Mouse (Mus musculus): ENCODE data around the gene Evl. TPM values are rescaled to one million over a fixed set of nuclear protein-coding genes. Genes with fewer than 3 reads are reported as not detected.
A peak's percentile ranks its signal among the peaks of the same experiment; 100 is the strongest.
"Not testable (repeated sequence)": the region's sequence is repeated elsewhere in the genome, so short reads cannot be mapped to it uniquely, and the experiment has no call there.

Gene Evl
- polyA plus RNA-seq, 1 experiment from 2014 or later, result 60.2 TPM

- no peaks in the 10 kb centered on the region for H3K36me3 ChIP-seq (replicated peaks)
- no peak overlapping the region for H3K27ac ChIP-seq (replicated peaks)
- WGBS, result 91% methylated on average over 6 of the region's 6 CpGs
- H3K9me3 ChIP-seq, result no peaks in the 10 kb centered on the region
- H3K27me3 ChIP-seq (replicated peaks; ENCODE audit: low read depth, poor library complexity, severe bottlenecking), result no peaks in the 10 kb centered on the region
- no peak for DNase-seq (ENCODE audit: low spot score)
- no peak overlapping the region for H3K4me3 ChIP-seq
- no peaks in the 10 kb centered on the region for H3K4me1 ChIP-seq
Measured at GRCm38 (mm10) chr12:108709964-108710765, 155.6 kb downstream of the Evl start.

GRCm38 (mm10) chr12:108710861-108711615 lies 156.5 kb downstream of the Evl start:
- WGBS, result 85% methylated on average over 9 of the region's 9 CpGs
- no peak for DNase-seq (ENCODE audit: low spot score)
- no peaks in the 10 kb centered on the region for H3K36me3 ChIP-seq (replicated peaks)
- H3K27me3 ChIP-seq (replicated peaks; ENCODE audit: low read depth, poor library complexity, severe bottlenecking), result no peaks in the 10 kb centered on the region
- H3K4me3 ChIP-seq, result no peak overlapping the region
- H3K27ac ChIP-seq (replicated peaks), result no peak overlapping the region
- no peaks in the 10 kb centered on the region for H3K4me1 ChIP-seq
- H3K9me3 ChIP-seq, result no peaks in the 10 kb centered on the region

- no peak overlapping the region for H3K27ac ChIP-seq (replicated peaks)
- no peak overlapping the region for H3K4me3 ChIP-seq
- H3K9me3 ChIP-seq, result no peaks in the 10 kb centered on the region
- DNase-seq (ENCODE audit: low spot score), result no peak
- H3K27me3 ChIP-seq (replicated peaks; ENCODE audit: low read depth, poor library complexity, severe bottlenecking), result no peaks in the 10 kb centered on the region
- WGBS, result 79% methylated on average over 4 of the region's 4 CpGs
- H3K4me1 ChIP-seq, result no peaks in the 10 kb centered on the region
- no peaks in the 10 kb centered on the region for H3K36me3 ChIP-seq (replicated peaks)
Measured at GRCm38 (mm10) chr12:108712481-108712880, 158.0 kb downstream of the Evl start.

GRCm38 (mm10) chr12:108713972-108714371 lies 159.5 kb downstream of the Evl start:
- H3K27ac ChIP-seq (replicated peaks); H3K9me3 ChIP-seq; H3K4me3 ChIP-seq; H3K36me3 ChIP-seq (replicated peaks); H3K4me1 ChIP-seq; H3K27me3 ChIP-seq (replicated peaks; ENCODE audit: low read depth, poor library complexity, severe bottlenecking); DNase-seq (ENCODE audit: low spot score): not testable (repeated sequence)
- 94% methylated on average over 14 of the region's 14 CpGs for WGBS

- no peak overlapping the region for H3K27ac ChIP-seq (replicated peaks)
- 81% methylated on average over 5 of the region's 5 CpGs for WGBS
- no peaks in the 10 kb centered on the region for H3K9me3 ChIP-seq
- H3K4me3 ChIP-seq, result no peak overlapping the region
- no peaks in the 10 kb centered on the region for H3K36me3 ChIP-seq (replicated peaks)
- H3K27me3 ChIP-seq (replicated peaks; ENCODE audit: low read depth, poor library complexity, severe bottlenecking), result no peaks in the 10 kb centered on the region
- H3K4me1 ChIP-seq, result no peaks in the 10 kb centered on the region
- no peak for DNase-seq (ENCODE audit: low spot score)
Measured at GRCm38 (mm10) chr12:108715854-108716253, 161.3 kb downstream of the Evl start.

- no peak for DNase-seq (ENCODE audit: low spot score)
- H3K4me3 ChIP-seq, result no peak overlapping the region
- H3K27ac ChIP-seq (replicated peaks), result no peak overlapping the region
- H3K36me3 ChIP-seq (replicated peaks), result no peaks in the 10 kb centered on the region
- no peaks in the 10 kb centered on the region; the same call in 1 of the 2 replicates for H3K9me3 ChIP-seq
- H3K4me1 ChIP-seq, result no peaks in the 10 kb centered on the region
- WGBS, result 91% methylated on average over 3 of the region's 3 CpGs
- H3K27me3 ChIP-seq (replicated peaks; ENCODE audit: low read depth, poor library complexity, severe bottlenecking), result no peaks in the 10 kb centered on the region
Measured at GRCm38 (mm10) chr12:108718485-108718884, 164.0 kb downstream of the Evl start.

GRCm38 (mm10) chr12:108722464-108722863 lies 167.9 kb downstream of the Evl start:
- no peaks in the 10 kb centered on the region for H3K4me1 ChIP-seq
- H3K9me3 ChIP-seq, result peaks cover 5% of the 10 kb centered on the region; the same call in 1 of the 2 replicates
- no peaks in the 10 kb centered on the region for H3K27me3 ChIP-seq (replicated peaks; ENCODE audit: low read depth, poor library complexity, severe bottlenecking)
- H3K4me3 ChIP-seq, result no peak overlapping the region
- WGBS, result 94% methylated on average over 4 of the region's 4 CpGs
- H3K36me3 ChIP-seq (replicated peaks), result no peaks in the 10 kb centered on the region
- DNase-seq (ENCODE audit: low spot score), result no peak
- H3K27ac ChIP-seq (replicated peaks), result no peak overlapping the region

GRCm38 (mm10) chr12:108723841-108724240 lies 169.3 kb downstream of the Evl start:
- Histone ChIP-seq H3K4me1 (no peaks in the 10 kb centered on the region), H3K36me3 (replicated peaks) (no peaks in the 10 kb centered on the region), H3K4me3 (no peak overlapping the region), H3K27me3 (replicated peaks; ENCODE audit: low read depth, poor library complexity, severe bottlenecking) (no peaks in the 10 kb centered on the region), H3K9me3 (peaks cover 5% of the 10 kb centered on the region; the same call in 1 of the 2 replicates), H3K27ac (replicated peaks) (no peak overlapping the region)
- no peak for DNase-seq (ENCODE audit: low spot score)
- 85% methylated on average over 3 of the region's 3 CpGs for WGBS

- no peak for DNase-seq (ENCODE audit: low spot score)
- 93% methylated on average over 2 of the region's 2 CpGs for WGBS
- no peaks in the 10 kb centered on the region for H3K27me3 ChIP-seq (replicated peaks; ENCODE audit: low read depth, poor library complexity, severe bottlenecking)
- no peak overlapping the region for H3K4me3 ChIP-seq
- H3K9me3 ChIP-seq, result no peaks in the 10 kb centered on the region
- H3K36me3 ChIP-seq (replicated peaks), result no peaks in the 10 kb centered on the region
- no peak overlapping the region for H3K27ac ChIP-seq (replicated peaks)
- no peaks in the 10 kb centered on the region for H3K4me1 ChIP-seq
Measured at GRCm38 (mm10) chr12:108734386-108734785, 179.9 kb downstream of the Evl start.

GRCm38 (mm10) chr12:108737838-108738237 lies 183.3 kb downstream of the Evl start:
- no peak overlapping the region for H3K4me3 ChIP-seq
- H3K36me3 ChIP-seq (replicated peaks), result no peaks in the 10 kb centered on the region
- no peaks in the 10 kb centered on the region for H3K9me3 ChIP-seq
- WGBS, result 95% methylated on average over 7 of the region's 7 CpGs
- H3K27me3 ChIP-seq (replicated peaks; ENCODE audit: low read depth, poor library complexity, severe bottlenecking), result no peaks in the 10 kb centered on the region
- no peaks in the 10 kb centered on the region for H3K4me1 ChIP-seq
- DNase-seq (ENCODE audit: low spot score), result peak; percentile 3
- H3K27ac ChIP-seq (replicated peaks), result no peak overlapping the region

Data from embryonic facial prominence, embryonic 10.5 days (tissue).